Mouse (Mus musculus): ENCODE measurements at regions not wholly inside any gene's neighbourhood (a gene's known extent, or its start where the extent isn't known, plus 50 kb on each side); places are given as distances from the start of the nearest gene placed in this dataset.
A peak's percentile ranks its signal among the peaks of the same experiment; 100 is the strongest.

DNA sequence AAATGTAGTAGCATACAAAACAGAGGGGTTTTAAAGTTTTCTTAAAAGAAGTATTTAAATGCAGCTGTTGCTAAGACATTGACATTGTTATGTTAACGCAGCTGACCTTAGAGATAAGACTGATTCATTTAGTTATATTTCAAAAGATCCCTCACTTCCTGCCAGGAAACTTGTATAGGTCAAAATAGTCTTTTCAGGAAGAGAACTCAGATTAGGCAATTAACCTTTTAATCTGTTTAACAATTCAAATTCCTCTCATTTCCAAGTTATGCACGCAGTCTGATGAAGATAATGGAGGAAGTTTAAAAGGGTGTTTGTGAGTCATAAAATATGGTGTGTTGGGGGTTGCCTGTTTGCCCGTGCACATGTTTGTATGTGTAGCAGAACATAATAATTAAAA lies 448.5 kb downstream of the Tmtc2 start:
- H3K27me3 ChIP-seq (ENCODE audit: insufficient read depth, poor library complexity, severe bottlenecking), result no peaks in the 10 kb centered on the region
- no peak overlapping the region for H3K27ac ChIP-seq
- 75% methylated on average over 3 of the region's 3 CpGs for WGBS
- H3K9me3 ChIP-seq, result no peaks in the 10 kb centered on the region
- DNase-seq (ENCODE audit: low spot score), result no peak
- no peak overlapping the region for H3K4me3 ChIP-seq
- H3K36me3 ChIP-seq, result no peaks in the 10 kb centered on the region
- no peaks in the 10 kb centered on the region for H3K4me1 ChIP-seq (replicated peaks)

DNA sequence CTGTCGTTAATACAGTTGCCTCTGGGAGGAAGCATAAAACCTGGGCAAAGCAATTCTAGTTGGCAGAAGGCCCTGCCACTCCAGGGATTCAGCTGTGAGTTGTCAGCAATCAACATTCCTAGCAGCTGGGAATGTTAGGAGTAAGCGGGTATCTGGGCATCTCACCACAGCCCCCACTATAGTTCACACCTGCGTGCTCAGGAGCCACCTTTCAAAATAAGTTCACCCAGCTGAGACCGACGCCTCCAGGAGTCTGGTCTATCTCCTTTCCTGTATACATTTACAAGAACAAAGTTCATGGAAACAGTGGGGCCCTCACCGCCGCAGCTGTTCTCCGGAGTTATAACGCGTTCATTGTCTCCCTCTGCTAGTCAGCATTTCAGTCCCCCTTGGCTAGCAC lies 454.0 kb downstream of the Tmtc2 start:
- 89% methylated on average over 10 of the region's 10 CpGs for WGBS
- Histone ChIP-seq H3K27me3 (ENCODE audit: insufficient read depth, poor library complexity, severe bottlenecking) (no peaks in the 10 kb centered on the region), H3K27ac (no peak overlapping the region), H3K4me1 (replicated peaks) (no peaks in the 10 kb centered on the region; the same call in 1 of the 2 replicates), H3K4me3 (no peak overlapping the region), H3K36me3 (no peaks in the 10 kb centered on the region), H3K9me3 (no peaks in the 10 kb centered on the region)
- DNase-seq (ENCODE audit: low spot score), result no peak

DNA sequence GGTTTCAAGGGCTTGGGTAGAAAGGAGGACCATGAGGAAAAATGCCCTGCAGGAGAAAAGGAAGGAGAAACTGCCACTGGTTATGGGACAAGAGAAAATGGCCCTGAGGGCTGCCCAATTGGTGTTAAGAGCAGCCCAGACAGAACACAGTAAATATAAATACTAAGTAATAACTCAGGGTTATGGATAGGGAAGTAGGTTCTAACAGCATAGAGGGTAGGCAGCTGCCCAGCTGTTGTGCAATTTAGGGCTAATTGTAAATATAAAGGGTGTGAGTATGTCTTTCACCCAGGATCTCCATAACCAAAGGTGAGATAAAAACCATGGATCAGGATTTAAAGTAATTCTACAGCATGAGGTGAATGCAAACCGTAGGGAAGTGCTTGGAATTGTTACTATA lies 458.1 kb downstream of the Tmtc2 start:
- 87% methylated on average over 1 of the region's 1 CpGs for WGBS

DNA sequence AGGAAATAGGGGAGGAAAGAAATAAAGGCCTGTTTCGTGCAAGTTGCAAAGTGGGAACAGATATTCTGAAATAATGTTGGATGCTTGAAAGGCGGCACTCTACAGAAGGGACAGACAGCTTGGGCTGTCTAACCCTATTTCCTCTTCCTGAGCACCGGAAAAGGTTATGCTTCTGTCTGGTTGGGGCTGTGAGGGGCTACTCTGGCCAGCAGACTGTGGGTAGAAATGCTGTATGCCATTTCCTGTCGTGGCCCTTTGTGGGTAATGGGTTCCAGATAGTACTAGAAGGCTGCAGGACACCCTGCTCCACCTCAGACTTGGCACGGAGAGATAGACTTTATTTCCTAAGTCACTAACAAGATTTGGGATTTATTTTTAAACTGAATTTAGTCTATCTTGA lies 459.3 kb downstream of the Tmtc2 start:
- 81% methylated on average over 5 of the region's 5 CpGs for WGBS
- Histone ChIP-seq H3K27ac (peak overlapping the region; percentile 16; the same call in 1 of the 2 replicates), H3K27me3 (ENCODE audit: insufficient read depth, poor library complexity, severe bottlenecking) (no peaks in the 10 kb centered on the region), H3K36me3 (no peaks in the 10 kb centered on the region), H3K4me3 (no peak overlapping the region), H3K9me3 (no peaks in the 10 kb centered on the region), H3K4me1 (replicated peaks) (peaks cover 6% of the 10 kb centered on the region)
- DNase-seq (ENCODE audit: low spot score), result no peak

More for the DNA sequence above, 458.1 kb downstream of the Tmtc2 start:
- H3K9me3 ChIP-seq, result no peaks in the 10 kb centered on the region
- no peak overlapping the region for H3K27ac ChIP-seq
- H3K27me3 ChIP-seq (ENCODE audit: insufficient read depth, poor library complexity, severe bottlenecking), result no peaks in the 10 kb centered on the region
- H3K36me3 ChIP-seq, result no peaks in the 10 kb centered on the region
- DNase-seq (ENCODE audit: low spot score), result no peak
- H3K4me1 ChIP-seq (replicated peaks), result no peaks in the 10 kb centered on the region; the same call in 1 of the 2 replicates
- H3K4me3 ChIP-seq, result no peak overlapping the region

DNA sequence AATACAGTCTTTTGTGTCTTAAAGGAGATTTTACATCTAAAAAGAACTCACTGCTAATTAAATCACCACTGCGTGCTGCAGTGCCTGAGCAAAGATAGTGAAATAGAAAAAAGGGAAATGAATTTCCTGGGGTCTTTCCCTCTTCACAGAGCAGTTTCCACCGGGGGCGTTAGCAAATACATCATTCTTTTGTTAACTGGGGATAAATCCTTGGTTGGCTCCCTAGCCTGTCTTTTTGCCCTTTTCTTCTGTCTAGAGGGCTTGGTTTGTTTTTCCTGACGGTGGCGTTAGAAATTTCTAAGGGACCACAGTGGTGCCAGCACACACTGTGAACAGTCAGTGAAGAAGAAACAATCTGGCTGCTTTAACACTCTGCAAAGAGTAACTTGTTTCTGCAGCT lies 464.0 kb downstream of the Tmtc2 start:
- H3K9me3 ChIP-seq, result no peaks in the 10 kb centered on the region
- H3K4me3 ChIP-seq, result peak overlapping the region; percentile 6; the same call in 1 of the 2 replicates
- H3K36me3 ChIP-seq, result no peaks in the 10 kb centered on the region
- H3K27ac ChIP-seq, result 0 out of 2 replicates have a peak overlapping the region, but pooled peaks have one; percentile 35
- peaks cover 7% of the 10 kb centered on the region; the same call in 1 of the 2 replicates for H3K4me1 ChIP-seq (replicated peaks)
- H3K27me3 ChIP-seq (ENCODE audit: insufficient read depth, poor library complexity, severe bottlenecking), result no peaks in the 10 kb centered on the region
- WGBS, result 3% methylated on average over 5 of the region's 5 CpGs
- DNase-seq (ENCODE audit: low spot score), result no peak

DNA sequence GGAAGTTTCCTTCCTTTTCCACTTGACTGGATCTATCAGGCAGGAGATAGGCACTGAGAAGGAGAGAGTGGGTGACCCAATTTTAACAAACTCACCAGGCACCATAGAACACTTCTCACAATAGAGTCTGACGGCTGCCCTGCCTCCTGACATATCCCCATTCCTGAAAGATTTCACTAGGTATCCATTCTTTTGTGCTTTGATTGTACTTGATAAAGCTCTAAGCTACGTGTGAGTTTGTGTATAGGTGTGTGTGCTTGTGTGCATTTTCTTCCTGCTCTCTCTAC lies 477.3 kb downstream of the Tmtc2 start:
- no peaks in the 10 kb centered on the region for H3K4me1 ChIP-seq (replicated peaks)
- H3K9me3 ChIP-seq, result no peaks in the 10 kb centered on the region
- WGBS, result 64% methylated on average over 2 of the region's 2 CpGs
- no peak overlapping the region for H3K4me3 ChIP-seq
- H3K27me3 ChIP-seq (ENCODE audit: insufficient read depth, poor library complexity, severe bottlenecking), result no peaks in the 10 kb centered on the region
- DNase-seq (ENCODE audit: low spot score), result no peak
- H3K27ac ChIP-seq, result no peak overlapping the region
- no peaks in the 10 kb centered on the region for H3K36me3 ChIP-seq

DNA sequence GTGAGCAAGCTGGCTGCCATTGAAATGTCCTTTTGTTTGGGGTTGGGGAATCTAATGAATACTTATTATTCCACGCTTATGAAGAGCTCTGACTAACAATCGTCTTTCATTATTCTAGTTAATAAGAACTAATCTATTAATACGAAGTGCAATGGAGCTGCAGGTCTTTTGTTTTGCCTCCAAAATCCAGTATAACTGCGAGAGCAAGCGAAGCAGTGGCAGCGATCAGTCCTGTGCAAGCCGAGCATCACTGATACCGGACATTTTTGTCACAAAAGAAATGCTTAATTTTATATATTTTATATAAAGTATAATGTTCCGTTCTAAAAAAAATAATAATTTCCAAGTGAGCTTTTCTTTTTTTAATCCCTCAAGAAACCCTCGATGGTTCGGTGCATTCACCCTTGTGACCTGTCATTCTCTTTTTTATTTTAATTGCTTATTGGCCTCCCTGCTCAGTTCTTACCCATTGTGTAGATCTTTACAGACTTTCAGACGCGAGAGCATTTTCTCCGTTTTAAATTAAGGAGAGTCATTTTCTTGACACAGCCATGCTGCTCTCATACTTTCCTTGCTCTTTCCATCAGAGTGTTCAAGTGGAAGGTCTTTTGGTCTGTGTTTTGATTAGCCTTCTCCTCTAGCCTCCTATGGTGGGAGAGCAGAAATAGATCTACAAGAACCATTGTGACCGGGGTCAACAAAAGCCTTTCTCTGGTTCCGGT lies 477.8 kb downstream of the Tmtc2 start:
- Histone ChIP-seq H3K4me1 (replicated peaks) (no peaks in the 10 kb centered on the region), H3K27ac (no peak overlapping the region), H3K27me3 (ENCODE audit: insufficient read depth, poor library complexity, severe bottlenecking) (no peaks in the 10 kb centered on the region), H3K9me3 (no peaks in the 10 kb centered on the region), H3K4me3 (no peak overlapping the region), H3K36me3 (no peaks in the 10 kb centered on the region)
- no peak for DNase-seq (ENCODE audit: low spot score)
- 83% methylated on average over 16 of the region's 16 CpGs for WGBS

DNA sequence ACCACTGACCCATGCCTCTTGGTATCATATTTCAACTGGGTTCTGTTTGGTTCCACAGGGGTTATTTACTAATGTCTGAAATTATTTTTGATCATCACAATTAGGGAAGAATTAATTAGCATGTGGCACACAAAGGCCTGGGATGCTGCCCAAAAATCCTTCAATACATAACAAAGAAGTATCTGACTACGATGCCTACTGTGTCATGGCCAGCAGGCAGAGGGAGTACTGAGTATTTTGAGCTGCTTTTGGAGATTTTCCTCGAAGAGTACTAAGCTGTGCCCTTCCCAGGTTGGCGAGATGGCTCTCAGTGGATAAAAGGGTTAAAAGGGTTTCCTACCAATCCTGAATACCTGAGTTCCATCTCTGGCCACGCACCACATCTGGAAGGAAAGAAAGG lies 478.5 kb downstream of the Tmtc2 start:
- Histone ChIP-seq H3K4me3 (no peak overlapping the region), H3K36me3 (no peaks in the 10 kb centered on the region), H3K27ac (no peak overlapping the region), H3K9me3 (no peaks in the 10 kb centered on the region), H3K4me1 (replicated peaks) (no peaks in the 10 kb centered on the region), H3K27me3 (ENCODE audit: insufficient read depth, poor library complexity, severe bottlenecking) (no peaks in the 10 kb centered on the region)
- no peak for DNase-seq (ENCODE audit: low spot score)
- 85% methylated on average over 4 of the region's 4 CpGs for WGBS

DNA sequence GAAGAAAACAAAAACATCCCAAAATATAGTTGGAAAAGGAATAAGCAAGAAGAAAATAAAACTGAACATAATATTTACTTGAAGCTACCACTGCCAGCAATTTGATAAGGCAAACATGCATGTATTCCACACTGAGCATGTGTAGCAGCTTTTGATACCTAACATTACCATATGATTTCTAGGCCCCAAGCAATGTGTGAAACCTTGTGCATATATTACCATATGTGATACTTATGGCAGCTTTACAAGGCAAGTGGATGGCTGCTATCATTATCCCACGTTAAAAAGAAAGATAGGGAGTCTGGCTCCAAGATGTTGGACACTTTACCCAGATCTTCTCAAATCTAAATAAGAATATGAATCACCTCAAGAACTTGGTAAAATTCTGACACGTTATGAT lies 497.4 kb downstream of the Tmtc2 start:
- Histone ChIP-seq H3K27me3 (ENCODE audit: insufficient read depth, poor library complexity, severe bottlenecking) (no peaks in the 10 kb centered on the region), H3K27ac (no peak overlapping the region), H3K36me3 (no peaks in the 10 kb centered on the region), H3K9me3 (no peaks in the 10 kb centered on the region), H3K4me3 (no peak overlapping the region), H3K4me1 (replicated peaks) (no peaks in the 10 kb centered on the region)
- WGBS, result 76% methylated on average over 2 of the region's 2 CpGs
- DNase-seq (ENCODE audit: low spot score), result no peak

DNA sequence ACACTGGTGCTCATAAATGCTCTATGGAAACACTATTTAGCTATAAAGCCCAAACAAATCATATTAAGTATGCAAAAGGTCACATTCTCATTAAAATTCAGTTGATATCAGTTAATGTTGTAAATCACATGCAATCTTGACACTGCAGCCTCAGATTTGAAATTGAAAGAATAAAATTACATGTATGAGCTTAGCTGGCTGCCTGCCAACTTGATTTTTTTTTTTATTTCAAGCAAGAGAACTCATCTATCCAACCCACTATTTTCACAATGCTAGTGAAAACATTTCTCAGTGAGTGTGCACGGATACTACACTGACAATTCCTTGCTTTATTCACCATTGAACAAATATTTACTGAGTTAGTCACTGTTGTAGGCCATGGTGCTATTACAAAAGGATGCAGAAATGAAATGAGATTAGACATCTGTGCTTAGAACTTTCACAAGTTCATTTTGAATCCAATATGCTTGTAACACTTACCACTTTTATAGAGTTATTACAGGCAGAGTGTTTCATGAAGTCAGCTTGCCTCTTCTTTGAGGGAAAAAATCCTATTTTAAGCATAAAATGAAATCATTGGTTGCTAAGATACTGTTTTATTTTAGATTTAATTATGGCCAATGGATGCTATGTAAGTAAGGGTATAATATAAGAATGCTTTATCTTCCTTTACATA lies 539.4 kb downstream of the Tmtc2 start:
- no peaks in the 10 kb centered on the region for H3K4me1 ChIP-seq (replicated peaks)
- no peak overlapping the region for H3K4me3 ChIP-seq
- WGBS, result 78% methylated on average over 1 of the region's 1 CpGs
- H3K27me3 ChIP-seq (ENCODE audit: insufficient read depth, poor library complexity, severe bottlenecking), result no peaks in the 10 kb centered on the region
- no peak for DNase-seq (ENCODE audit: low spot score)
- H3K9me3 ChIP-seq, result no peaks in the 10 kb centered on the region
- no peaks in the 10 kb centered on the region for H3K36me3 ChIP-seq
- H3K27ac ChIP-seq, result no peak overlapping the region

DNA sequence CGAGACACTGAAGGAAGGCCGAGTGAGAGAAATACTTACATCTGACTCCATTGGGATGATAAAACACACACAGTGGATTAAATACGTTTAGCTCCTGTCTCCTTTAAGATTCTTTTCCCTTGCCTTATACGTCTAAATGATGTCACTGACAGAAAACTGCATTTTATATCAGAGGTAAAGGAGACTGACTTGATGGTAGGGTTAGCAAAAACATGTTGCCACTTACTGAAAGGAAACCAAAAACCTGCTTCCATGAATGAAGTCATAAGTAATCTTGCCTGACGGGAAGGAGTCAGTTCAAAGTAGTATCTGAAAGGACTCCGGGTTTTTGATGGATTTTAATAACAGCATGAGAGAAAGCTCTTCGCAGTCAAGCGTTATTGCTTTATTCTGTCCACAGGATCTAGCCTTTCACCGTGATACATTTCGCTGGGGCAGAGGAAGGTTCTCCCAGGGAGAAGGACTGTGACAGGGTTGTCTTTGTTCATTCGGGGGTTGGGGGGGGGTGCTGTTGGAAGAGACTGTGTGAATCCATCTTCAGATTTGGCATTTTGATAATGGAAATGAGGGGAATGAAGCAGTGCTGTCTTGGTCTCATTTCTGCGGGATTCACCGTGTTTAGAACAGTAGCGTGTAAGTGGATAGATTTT lies 553.7 kb downstream of the Tmtc2 start:
- Histone ChIP-seq H3K36me3 (no peaks in the 10 kb centered on the region), H3K27ac (no peak overlapping the region), H3K27me3 (ENCODE audit: insufficient read depth, poor library complexity, severe bottlenecking) (no peaks in the 10 kb centered on the region), H3K9me3 (no peaks in the 10 kb centered on the region), H3K4me1 (replicated peaks) (peaks cover 9% of the 10 kb centered on the region; the same call in 1 of the 2 replicates), H3K4me3 (no peak overlapping the region)
- WGBS, result 76% methylated on average over 14 of the region's 14 CpGs
- DNase-seq (ENCODE audit: low spot score), result no peak

DNA sequence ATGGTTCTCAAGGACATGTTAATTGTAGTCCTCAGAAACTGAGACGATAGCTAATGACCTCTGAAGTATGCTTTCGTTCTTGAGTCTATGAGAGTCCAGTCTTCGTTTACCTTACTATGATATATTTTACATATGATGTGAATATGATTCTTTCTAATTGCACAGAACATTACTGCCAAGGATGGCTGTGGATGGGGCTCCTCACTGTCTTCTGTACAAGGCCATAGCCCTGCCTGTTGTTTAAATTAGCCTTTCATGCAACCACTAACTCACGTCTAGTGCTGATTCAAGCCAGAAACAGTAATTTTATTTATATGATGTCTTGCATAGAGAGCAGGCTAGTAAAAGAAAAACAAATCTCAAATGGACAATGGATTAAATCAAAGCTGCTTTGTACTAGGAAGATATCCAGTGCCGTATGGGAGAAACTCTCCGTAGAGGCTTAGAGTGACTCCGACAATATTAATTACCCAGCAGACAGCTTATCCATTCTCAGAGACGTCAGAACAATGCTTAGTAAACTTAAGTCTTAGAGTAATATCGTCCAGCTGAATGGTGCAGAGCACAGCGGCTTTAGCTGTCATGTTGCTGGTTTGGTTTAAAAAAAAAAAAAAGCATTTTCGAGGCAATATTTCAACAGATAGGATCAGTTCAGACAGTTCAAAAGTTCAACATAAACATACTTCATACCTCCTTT lies 554.3 kb downstream of the Tmtc2 start:
- H3K27me3 ChIP-seq (ENCODE audit: insufficient read depth, poor library complexity, severe bottlenecking), result no peaks in the 10 kb centered on the region
- no peak overlapping the region for H3K4me3 ChIP-seq
- 77% methylated on average over 11 of the region's 11 CpGs for WGBS
- no peak overlapping the region for H3K27ac ChIP-seq
- no peak for DNase-seq (ENCODE audit: low spot score)
- peaks cover 9% of the 10 kb centered on the region; the same call in 1 of the 2 replicates for H3K4me1 ChIP-seq (replicated peaks)
- no peaks in the 10 kb centered on the region for H3K36me3 ChIP-seq
- H3K9me3 ChIP-seq, result no peaks in the 10 kb centered on the region

Measured in hindbrain, embryonic 10.5 days (tissue).